Mouse (Mus musculus) kidney, postnatal 0 days (tissue): ENCODE measurements around the gene Impdh1. TPM values are rescaled to one million over a fixed set of nuclear protein-coding genes. Genes with fewer than 3 reads are reported as not detected.

Experiments
- ATAC-seq: fragments of 200-750 bp; cut with Nextera tagmentation; replicated peaks from 2 replicates; pipeline ENCODE4 v1.8.0; 2017; ENCODE audit warnings: low read depth, moderate number of reproducible peaks, moderate TSS enrichment, moderate library complexity; ENCODE audit not compliant: low FRiP score
- DNase-seq: peaks from one replicate; pipeline ENCODE4 v3.0.0-alpha.2; 2016; ENCODE audit warnings: low spot score
- H3K27ac ChIP-seq: fragments of 300-500 bp; sonication (generic); 2 replicates; pipeline ENCODE4 v1.5.1; 2014; ENCODE audit warnings: mild to moderate bottlenecking
- H3K27me3 ChIP-seq: fragments of 300-500 bp; sonication (generic); 2 replicates; pipeline ENCODE4 v1.6.1; 2014; ENCODE audit warnings: low read length, mixed read lengths; ENCODE audit not compliant: insufficient read depth
- H3K36me3 ChIP-seq: fragments of 300-500 bp; sonication (generic); 2 replicates; pipeline ENCODE4 v1.6.1; 2014; ENCODE audit warnings: low read length, mixed read lengths; ENCODE audit not compliant: insufficient read depth
- H3K4me1 ChIP-seq: fragments of 300-500 bp; sonication (generic); replicated peaks from 2 replicates; pipeline ENCODE4 v1.6.1; 2014; ENCODE audit warnings: antibody characterized with exemption, low read length, mixed read lengths; ENCODE audit not compliant: insufficient read depth
- H3K4me2 ChIP-seq: fragments of 300-500 bp; sonication (generic); 2 replicates; pipeline ENCODE4 v1.6.1; 2014; ENCODE audit warnings: mild to moderate bottlenecking, low read length, moderate library complexity, mixed read lengths
- H3K4me3 ChIP-seq: fragments of 300-500 bp; sonication (generic); replicated peaks from 2 replicates; pipeline ENCODE4 v1.5.1; 2014; ENCODE audit warnings: low read depth, low read length
- H3K9ac ChIP-seq: fragments of 300-500 bp; sonication (generic); 2 replicates; pipeline ENCODE4 v1.6.1; 2014; ENCODE audit warnings: low read depth, low read length
- H3K9me3 ChIP-seq: fragments of 300-500 bp; sonication (generic); replicated peaks from 2 replicates; pipeline ENCODE4 v1.6.1; 2016; ENCODE audit warnings: low read length, inconsistent platforms, mixed read lengths
- CTCF ChIP-seq: IDR thresholded peaks from 2 replicates; pipeline ENCODE4 v1.5.1; 2016; ENCODE audit warnings: antibody characterized with exemption, low read depth, mild to moderate bottlenecking, moderate library complexity
- WGBS: fragments of 180-500 bp; shearing (Covaris S2); extraction: QIAGEN DNeasy Blood & Tissue Kit; methylation state at CpG from one replicate; pipeline ENCODE4 v1.1.7; 2014; 5-methylcytosine and 5-hydroxymethylcytosine counted together
- polyA plus RNA-seq: library from polyadenylated mRNA; unstranded; fragments of >200 nt; fragmentation: Nextera tagmentation; extraction: Ambion mirVana; gene quantifications from 2 replicates; pipeline ENCODE4 v1.2.1, GENCODE M21; 2015

The Impdh1 gene
- polyA plus RNA-seq, result 26.3 and 28.0 TPM in 2 replicates

DNA sequence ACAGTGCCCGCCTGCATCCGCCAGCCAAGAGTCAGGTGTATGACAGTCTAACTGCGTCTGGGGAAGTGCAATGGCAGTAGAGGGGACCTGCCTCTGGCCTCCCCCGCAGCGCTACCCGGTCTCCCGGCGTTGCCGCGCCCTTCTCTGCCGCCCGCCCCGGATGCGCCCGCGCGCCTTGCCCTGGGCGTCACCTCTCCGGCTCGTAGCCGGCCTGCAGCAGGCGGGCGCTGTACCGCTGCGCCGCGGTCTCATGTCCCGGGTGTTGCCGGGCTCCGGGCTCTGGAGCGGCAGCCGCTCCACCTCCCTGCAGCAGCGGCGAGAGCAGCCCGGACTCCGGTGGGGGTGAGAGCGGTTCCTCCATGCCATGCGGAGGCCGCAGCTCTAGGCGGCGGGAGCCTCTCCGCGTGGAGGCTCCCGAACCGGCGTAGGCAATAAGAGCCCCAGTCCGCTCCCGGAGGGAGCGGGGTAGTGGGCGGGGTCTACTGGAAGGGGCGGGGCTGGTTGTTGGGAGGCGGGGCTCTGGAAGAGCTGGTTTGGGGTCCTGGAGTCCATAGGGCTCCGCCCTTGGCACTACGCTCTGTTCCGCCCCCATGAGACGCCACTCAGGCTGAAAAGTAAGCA lies at the start of gene Impdh1:
TSS of gene Impdh1 (minus strand) at position 484 of the 621 bp plus-strand sequence.
- ATAC-seq (peak; percentile 82), DNase-seq (peak; percentile 79)
- H3K4me3 ChIP-seq, result peak within 1 kb of the TSS; percentile 58
- no peaks in the 10 kb centered on the region for H3K27me3 ChIP-seq
- peak within 1 kb of the TSS; percentile 99 for H3K4me2 ChIP-seq
- H3K9ac ChIP-seq, result peak within 1 kb of the TSS; percentile 65
- TF ChIP-seq CTCF, result no peak
- no peaks in the 10 kb centered on the region for H3K9me3 ChIP-seq
- peaks cover 17% of the 10 kb centered on the region for H3K4me1 ChIP-seq
- H3K27ac ChIP-seq, result peak within 1 kb of the TSS; percentile 37; the same call in 1 of the 2 replicates
- H3K36me3 ChIP-seq, result no peaks in the 10 kb centered on the region
- WGBS, result under 1% methylated on average over 55 of the region's 56 CpGs

DNA sequence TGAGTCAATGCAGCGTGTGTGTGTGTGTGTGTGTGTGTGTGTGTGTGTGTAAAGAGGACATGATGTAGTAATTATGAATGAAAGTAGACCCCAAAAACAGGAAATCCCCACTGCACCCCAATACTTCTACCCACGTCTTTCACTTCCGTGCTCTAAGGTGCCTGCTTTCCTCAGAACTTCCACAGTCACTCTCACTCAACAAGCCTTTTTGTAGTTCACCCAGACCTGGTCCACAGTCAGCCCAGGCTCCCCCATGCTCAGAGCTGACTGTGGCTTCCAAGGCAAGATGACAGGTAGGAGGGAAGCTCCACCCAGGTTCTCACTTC lies 48.3 kb upstream of the Impdh1 start:
- DNase-seq (no peak), ATAC-seq (no peak)
- Histone ChIP-seq H3K27me3 (no peaks in the 10 kb centered on the region), H3K36me3 (no peaks in the 10 kb centered on the region), H3K4me3 (no peak overlapping the region), H3K9me3 (no peaks in the 10 kb centered on the region), H3K4me2 (no peak overlapping the region), H3K9ac (no peak overlapping the region), H3K27ac (no peak overlapping the region), H3K4me1 (no peaks in the 10 kb centered on the region)
- WGBS, result 85% methylated on average over 3 of the region's 3 CpGs
- no peak for TF ChIP-seq CTCF

DNA sequence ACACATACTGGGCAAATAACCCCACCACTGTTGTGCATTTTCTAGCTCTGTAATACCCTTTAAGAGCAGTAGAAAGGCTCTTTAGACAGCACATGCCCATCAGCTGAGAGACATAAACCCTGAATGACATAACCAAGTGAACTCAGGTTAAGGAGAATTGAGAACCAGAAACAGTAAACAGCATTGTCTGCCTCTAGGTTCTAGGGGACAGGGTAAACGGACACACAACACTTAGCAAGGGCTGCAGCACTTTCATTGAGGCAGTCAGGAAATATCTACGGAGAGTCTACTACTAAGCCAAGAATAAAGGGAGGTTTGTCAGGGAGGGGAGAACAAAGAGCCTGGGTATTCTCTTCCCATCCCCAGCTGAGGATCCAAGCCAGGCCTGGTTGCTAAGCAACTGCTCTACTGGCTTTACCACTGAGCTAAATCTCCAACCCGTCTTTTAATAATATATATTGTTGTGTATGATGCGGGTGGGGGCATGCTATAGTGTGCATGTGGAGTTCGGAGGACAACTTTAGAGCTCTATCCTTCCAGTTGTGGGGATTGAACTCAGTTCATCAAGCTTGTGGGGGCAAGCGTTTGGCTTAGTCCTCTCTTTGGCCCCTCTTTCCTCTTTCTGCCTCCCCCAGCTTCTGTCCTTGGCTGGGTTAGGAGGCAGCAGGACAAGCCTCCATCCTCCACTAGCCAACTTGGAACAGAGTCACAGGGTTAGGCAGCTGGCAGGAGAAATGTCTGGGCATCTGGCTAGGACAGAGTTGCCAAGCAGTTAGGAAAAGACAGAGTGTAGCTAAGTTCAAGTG lies 47.7 kb upstream of the Impdh1 start:
- H3K4me2 ChIP-seq, result no peak overlapping the region
- 63% methylated on average over 6 of the region's 6 CpGs for WGBS
- TF ChIP-seq CTCF, result no peak
- no peak overlapping the region for H3K4me3 ChIP-seq
- ATAC-seq (no peak), DNase-seq (no peak)
- no peaks in the 10 kb centered on the region for H3K9me3 ChIP-seq
- H3K36me3 ChIP-seq, result no peaks in the 10 kb centered on the region
- H3K4me1 ChIP-seq, result no peaks in the 10 kb centered on the region
- H3K9ac ChIP-seq, result no peak overlapping the region
- no peak overlapping the region for H3K27ac ChIP-seq
- H3K27me3 ChIP-seq, result no peaks in the 10 kb centered on the region

DNA sequence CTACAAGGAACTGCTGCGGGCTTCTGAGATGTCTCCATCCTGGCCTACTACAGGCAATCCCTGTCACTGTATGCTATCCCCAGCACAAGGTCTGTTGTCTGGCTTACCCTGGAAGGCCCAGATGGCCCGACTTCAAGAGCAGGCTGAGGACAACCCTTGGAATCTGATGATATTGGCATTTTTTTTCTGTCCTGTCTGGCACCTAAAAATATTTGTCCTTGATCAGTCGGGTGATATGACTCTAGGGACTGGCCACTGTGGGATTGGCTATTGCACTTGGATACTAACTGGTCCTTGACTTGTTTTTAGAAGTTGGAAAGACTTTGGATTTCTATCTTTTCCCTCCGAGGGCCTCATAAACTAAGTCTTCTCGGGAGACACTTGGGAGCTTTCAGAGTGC lies 45.7 kb upstream of the Impdh1 start:
- Histone ChIP-seq H3K9ac (no peak overlapping the region), H3K9me3 (no peaks in the 10 kb centered on the region), H3K27me3 (no peaks in the 10 kb centered on the region), H3K4me1 (no peaks in the 10 kb centered on the region), H3K27ac (no peak overlapping the region), H3K36me3 (no peaks in the 10 kb centered on the region), H3K4me3 (no peak overlapping the region), H3K4me2 (no peak overlapping the region)
- no peak for TF ChIP-seq CTCF
- WGBS, result 78% methylated on average over 5 of the region's 5 CpGs
- no peak for ATAC-seq
- DNase-seq, result no peak

DNA sequence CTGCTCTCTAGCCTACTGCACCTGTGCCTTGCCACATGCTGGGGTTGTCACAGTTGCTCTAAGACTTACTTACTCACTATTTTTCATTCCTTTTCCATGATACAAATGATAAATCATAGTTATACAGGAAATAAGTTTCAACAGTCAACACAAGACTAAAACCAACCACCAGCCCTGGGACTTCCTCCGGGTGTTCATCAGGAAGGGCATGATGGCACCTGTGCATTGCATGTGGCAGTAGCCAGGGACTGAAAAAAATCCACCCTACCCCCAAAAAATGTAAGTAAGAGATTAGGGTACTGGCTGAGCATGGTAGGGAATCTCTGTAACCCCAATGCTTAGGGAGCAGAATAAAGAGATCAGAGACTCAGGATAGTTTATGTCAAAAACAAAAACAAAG lies 43.3 kb upstream of the Impdh1 start:
- 71% methylated on average over 1 of the region's 1 CpGs for WGBS

DNA sequence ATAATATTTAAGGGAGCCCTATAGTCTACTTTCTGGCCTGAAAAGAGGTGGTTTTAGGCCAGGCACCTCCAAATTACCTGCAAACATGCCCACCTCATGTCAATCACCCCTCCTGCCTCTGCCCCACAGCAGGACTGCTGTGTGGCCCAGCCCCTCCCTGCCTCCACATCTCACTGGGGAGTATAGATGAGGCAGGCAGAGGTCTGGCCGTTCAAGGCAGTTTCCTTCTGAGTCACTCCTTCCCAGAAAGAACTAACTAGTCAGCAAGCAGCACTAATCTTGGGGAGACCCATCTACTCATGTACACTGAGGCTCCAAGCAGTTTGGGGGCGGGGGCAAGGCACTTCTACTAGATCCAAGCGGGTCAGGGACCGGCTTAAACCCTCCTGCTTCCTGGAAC lies 30.9 kb upstream of the Impdh1 start:
- Histone ChIP-seq H3K27me3 (no peaks in the 10 kb centered on the region), H3K27ac (no peak overlapping the region), H3K9me3 (no peaks in the 10 kb centered on the region), H3K9ac (no peak overlapping the region), H3K36me3 (no peaks in the 10 kb centered on the region), H3K4me2 (no peak overlapping the region), H3K4me3 (no peak overlapping the region), H3K4me1 (no peaks in the 10 kb centered on the region)
- ATAC-seq (no peak), DNase-seq (no peak)
- no peak for TF ChIP-seq CTCF
- WGBS, result 48% methylated on average over 4 of the region's 4 CpGs

More for the DNA sequence above, 43.3 kb upstream of the Impdh1 start:
- H3K27ac ChIP-seq, result no peak overlapping the region
- H3K36me3 ChIP-seq, result no peaks in the 10 kb centered on the region
- H3K4me1 ChIP-seq, result no peaks in the 10 kb centered on the region
- no peak for TF ChIP-seq CTCF
- DNase-seq, result no peak
- H3K9ac ChIP-seq, result no peak overlapping the region
- ATAC-seq, result no peak
- no peaks in the 10 kb centered on the region for H3K9me3 ChIP-seq
- H3K27me3 ChIP-seq, result no peaks in the 10 kb centered on the region
- no peak overlapping the region for H3K4me3 ChIP-seq
- H3K4me2 ChIP-seq, result no peak overlapping the region
